Mouse (Mus musculus) ES-CJ7 (cell line): ENCODE data around the gene B230219D22Rik.
"Not testable (repeated sequence)": the region's sequence is repeated elsewhere in the genome, so short reads cannot be mapped to it uniquely, and the experiment has no call there.

Source experiments
- DNase-seq: peaks from one replicate; pipeline ENCODE4 v3.0.0; 2011; ENCODE audit warnings: low read depth, low spot score

Gene B230219D22Rik

DNA sequence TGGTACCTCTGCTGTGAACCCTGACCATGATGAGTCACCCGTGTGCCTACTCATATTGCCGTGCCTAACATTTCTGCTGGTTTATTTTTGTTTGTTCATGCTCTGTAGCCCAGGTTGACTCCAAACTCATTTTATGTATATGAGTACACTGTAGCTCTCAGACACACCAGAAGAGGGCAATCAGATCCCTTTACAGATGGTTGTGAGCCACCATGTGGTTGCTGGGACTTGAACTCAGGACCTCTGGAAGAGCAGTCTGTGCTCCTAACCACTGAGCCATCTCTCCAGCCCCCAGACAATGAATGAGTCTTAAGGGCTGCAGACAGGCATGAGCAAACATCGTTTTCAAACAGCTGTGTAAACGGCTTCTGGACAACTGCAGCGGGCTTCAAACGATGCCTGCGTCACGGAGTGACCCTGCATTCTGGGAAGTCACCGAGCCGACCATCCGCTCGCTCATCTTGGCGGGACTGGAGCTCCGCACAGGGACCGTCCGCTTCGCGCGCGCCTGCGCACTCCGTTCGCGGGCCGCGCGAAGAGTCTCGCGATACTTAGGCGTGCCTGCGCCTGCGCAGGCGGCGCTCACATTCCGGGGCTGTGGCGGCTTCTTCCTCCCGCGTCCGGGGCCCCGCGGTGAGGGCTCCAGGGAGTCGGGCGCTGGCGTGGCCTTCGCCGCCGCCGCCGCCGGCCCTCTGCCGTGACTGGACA, at the start of gene B230219D22Rik:
Gene B230219D22Rik, plus strand, starts transcription at position 590 of the 708 bp plus-strand sequence.
- DNase-seq: peak; percentile 90

DNA sequence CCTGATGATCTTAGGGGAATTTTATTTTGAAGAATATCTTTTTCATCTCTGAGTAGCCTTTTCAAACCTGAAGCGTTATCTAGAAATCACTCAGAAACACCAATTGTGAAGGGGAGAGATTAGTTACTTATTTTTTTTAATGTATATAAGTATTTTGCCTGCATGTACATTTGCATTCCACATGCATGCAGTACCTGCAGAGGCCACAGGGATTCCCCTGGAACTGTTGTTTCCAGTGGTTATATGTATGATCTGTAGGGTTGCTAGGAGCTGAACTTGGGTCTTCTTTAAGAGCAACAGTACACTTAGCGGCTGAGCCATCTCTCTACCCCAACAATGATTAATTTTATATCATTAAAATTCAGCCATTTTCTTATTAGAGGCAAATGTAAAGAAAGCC, 48.4 kb upstream of the B230219D22Rik start:
- DNase-seq: peak; percentile 64

- DNase-seq: peak; percentile 54
Measured at GRCm38 (mm10) chr13:55650098-55650497, 42.8 kb upstream of the B230219D22Rik start.

DNA sequence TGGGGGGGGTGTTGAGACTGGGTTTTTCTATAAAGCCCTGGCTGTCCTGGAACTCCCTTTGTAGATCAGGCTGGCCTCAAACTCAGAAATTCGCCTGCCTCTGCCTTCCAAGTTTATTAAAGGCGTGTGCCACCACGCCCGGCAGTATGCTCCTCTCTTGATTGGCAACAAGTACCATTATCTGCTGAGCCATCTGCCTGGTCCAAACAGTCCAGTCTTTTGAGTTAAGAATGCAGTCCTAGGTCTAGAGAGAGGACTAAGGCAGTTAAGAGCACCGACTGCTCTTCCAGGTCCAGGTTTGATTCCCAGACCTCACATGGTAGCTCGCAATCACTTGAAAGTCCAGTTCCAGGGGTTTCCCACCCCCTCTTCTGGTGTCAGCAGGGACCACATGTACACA, 41.9 kb upstream of the B230219D22Rik start:
- no peak for DNase-seq

- DNase-seq: peak; percentile 44
Measured at GRCm38 (mm10) chr13:55668550-55668949, 24.4 kb upstream of the B230219D22Rik start.

DNA sequence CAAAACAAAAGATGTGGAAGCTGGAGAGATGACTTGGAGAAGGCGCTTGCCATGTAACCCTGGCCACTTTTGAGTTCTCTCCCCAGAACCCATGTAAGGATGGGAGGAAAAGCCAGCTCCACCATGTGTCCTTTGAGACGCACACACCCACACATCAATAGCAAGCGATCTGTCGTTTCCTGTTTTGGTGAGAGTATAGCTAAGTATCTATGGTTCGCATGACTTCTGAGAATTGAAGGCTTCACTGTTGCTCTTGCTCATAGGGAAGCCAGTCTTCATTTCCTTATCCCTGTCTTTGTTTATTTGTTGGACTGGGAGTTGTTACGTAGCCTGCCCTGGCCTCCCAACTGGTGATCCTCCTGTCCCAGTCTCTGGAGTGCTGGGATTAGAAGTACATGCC, 20.2 kb upstream of the B230219D22Rik start:
- no peak for DNase-seq

- DNase-seq: no peak
Measured at GRCm38 (mm10) chr13:55677364-55677763, 15.6 kb upstream of the B230219D22Rik start.

DNA sequence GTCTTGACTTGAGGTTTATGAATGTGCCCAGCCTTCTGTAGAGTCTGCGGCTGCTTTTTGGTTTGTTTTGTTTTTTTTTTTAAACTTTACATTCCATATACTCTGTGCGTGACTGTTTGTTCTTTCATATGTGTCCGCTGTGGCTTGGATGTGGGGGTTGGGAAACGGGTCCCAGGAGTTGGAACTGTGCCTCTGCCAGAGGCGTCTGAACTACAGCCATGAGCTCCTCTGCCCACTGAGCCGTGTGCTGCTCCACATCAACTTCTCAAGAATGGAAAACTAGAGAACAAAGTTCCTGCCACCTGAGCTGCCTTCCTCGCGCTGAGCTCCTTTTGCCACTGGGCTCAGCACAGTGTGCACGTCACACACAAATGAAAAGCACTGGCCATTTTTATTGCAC, 10.7 kb upstream of the B230219D22Rik start:
- DNase-seq: no peak

DNA sequence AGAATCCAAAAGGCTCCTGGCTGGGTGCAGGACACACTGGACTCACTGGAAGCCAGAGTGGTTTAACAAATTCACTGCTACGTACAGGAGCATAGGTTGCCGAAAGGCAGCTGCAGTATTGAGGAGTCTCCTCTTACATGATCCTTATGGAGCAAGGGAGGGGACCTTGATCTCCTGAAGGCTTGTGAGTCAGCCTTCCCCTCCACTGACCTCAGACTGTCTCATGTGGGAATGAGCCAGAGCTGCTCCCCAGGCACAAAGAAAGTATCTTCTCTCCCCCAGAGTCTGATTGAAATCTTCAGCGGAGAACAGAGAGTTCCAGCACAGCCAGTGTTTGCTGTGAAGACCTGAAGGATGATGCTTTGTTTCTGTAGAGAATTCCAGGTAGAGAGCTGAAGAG, 9.3 kb upstream of the B230219D22Rik start:
- DNase-seq: no peak

GRCm38 (mm10) chr13:55686107-55686633, 6.8 kb upstream of the B230219D22Rik start:
- DNase-seq: no peak

DNA sequence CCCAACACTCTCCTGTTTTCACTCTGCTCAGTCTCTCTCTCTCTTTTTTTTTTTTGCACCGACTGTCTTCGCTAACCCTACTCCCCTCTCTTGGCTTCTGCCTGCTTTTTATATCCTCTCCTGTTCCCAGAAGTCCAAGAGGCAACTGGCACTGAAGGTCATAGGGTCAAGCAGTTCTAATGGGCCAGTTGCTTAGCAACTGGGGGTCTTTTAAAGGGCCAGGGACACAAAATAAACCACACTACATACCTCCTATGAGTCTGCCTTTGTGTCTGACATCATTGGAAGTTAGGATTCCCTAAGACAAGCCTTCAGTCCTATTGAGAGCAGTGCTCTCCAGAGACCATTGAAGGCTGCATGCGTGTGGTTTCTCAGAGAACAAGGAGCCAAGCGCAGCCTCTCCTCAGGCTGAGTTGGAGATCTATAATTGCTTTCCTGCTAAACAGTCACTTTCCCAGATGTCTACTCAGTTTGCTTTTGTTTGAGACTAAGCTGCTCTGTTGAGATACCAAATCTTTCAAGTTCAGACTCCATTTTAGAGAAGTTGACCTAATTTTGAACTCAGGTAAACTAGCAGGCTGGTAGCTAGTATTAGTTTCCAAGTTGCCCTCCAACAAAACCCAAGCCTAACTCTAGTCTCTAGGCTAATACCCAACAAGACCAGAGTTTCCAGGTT, 4.9 kb upstream of the B230219D22Rik start:
- peak; percentile 46 for DNase-seq

- DNase-seq: no peak
Measured at GRCm38 (mm10) chr13:55693243-55693721, 358 bp downstream of the B230219D22Rik start.

DNA sequence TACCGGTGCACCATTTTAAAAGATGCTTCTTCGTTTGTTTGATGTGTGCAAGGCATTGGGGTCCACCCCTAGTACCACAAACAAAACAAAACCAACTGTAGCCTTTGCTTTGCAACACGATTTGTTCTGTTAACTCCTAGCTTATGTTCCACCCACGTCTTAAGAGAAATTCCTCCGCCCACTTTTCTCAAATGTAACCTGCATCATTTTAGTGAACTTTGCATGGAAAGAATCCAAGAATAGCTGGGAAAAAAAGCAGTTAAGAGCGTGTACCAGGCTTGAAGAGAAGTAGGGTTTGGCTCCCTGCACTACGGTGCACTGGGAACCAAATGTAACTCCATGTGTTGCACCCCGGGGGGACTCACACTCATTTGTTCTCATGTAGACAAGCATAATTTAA, 1.2 kb downstream of the B230219D22Rik start:
- no peak for DNase-seq

DNA sequence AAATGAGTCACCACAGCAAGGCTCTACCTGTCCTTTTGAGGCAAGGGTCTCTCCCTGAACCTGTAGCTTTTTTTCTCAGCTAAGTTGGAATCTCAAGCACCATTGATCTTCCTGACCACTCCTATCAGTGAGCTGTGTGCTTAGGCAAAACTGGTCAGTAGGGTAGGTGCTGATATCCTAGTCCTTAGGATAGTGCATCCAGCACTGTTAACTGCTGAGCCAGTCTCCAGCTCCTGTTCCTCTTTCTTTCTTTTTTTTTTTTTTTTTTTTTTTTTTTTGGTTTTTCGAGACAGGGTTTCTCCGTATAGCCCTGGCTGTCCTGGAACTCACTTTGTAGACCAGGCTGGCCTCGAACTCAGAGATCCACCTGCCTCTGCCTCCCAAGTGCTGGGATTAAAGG, 3.1 kb downstream of the B230219D22Rik start:
- DNase-seq: not testable (repeated sequence)

DNA sequence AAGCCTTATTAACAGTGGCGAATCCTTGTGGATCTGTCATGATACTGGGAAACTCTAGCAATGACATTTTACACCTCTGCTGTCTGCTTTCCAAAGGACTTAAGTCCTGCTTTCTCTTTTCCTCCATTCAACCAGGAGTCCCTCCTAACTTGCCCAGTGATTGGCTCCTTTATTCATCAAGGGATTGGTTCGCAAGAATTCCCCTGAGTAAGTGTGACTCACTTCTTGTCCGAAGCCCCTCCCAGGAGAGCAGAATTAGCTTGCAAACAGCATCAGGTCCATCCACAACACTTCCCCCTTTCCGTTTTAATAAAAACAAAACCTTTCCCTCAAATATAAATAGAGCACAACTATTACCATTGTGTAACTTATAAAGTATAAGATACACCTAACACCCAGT, 11.4 kb downstream of the B230219D22Rik start:
- no peak for DNase-seq

- DNase-seq: peak; percentile 56
Measured at GRCm38 (mm10) chr13:55712846-55713245, 19.9 kb downstream of the B230219D22Rik start.

DNA sequence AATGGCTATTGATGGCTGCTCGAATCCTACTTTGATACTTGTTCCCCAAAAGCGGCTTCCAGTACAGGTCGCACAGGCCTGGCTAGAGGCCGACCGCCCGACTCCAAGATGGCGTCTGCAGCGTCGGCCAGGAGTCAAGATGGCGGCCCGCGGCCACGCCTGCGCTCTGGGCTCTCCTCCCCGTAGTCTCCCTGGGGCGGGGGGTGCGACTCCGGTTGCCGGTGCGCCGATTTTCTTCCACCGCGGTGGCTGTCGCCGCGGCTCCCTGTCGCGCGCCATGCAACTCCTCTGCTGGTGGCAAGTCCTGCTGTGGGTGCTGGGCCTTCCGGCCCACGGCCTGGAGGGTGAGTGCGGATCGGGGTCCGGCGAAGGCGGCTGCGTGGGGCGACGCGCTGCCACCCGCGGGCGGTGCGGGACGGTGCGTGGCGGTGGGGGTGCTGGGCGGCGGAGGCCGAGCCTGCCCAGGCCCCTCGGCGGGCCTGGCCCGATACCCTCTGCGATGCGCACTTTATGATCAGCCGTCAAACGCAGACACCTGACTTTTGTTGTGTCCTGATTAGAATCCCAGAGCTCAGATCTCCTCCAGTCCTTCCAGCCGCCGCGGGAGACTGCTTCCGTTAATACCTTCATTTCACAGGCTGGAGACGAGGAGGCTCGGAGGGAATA, 21.7 kb downstream of the B230219D22Rik start, which contains the start of gene Txndc15:
Gene Txndc15, plus strand, starts transcription at position 150 of the 666 bp plus-strand sequence.
- DNase-seq: peak; percentile 82

- no peak for DNase-seq
Measured at GRCm38 (mm10) chr13:55715167-55715512, 22.2 kb downstream of the B230219D22Rik start.

GRCm38 (mm10) chr13:55715908-55716510, 23.1 kb downstream of the B230219D22Rik start:
- DNase-seq: no peak

GRCm38 (mm10) chr13:55721516-55721915, 28.6 kb downstream of the B230219D22Rik start:
- no peak for DNase-seq

- DNase-seq: no peak
Measured at GRCm38 (mm10) chr13:55721995-55722394, 29.1 kb downstream of the B230219D22Rik start.
